Mouse (Mus musculus) kidney, postnatal 0 days (tissue): ENCODE results near the gene Dmwd. TPM values are rescaled to one million over a fixed set of nuclear protein-coding genes. Genes with fewer than 3 reads are reported as not detected.
A peak's percentile ranks its signal among the peaks of the same experiment; 100 is the strongest.

Experiments
- ATAC-seq: fragments of 200-750 bp; cut with Nextera tagmentation; replicated peaks from 2 replicates; pipeline ENCODE4 v1.8.0; 2017; ENCODE audit warnings: low read depth, moderate number of reproducible peaks, moderate TSS enrichment, moderate library complexity; ENCODE audit not compliant: low FRiP score
- DNase-seq: peaks from one replicate; pipeline ENCODE4 v3.0.0-alpha.2; 2016; ENCODE audit warnings: low spot score
- H3K27ac ChIP-seq: fragments of 300-500 bp; sonication (generic); 2 replicates; pipeline ENCODE4 v1.5.1; 2014; ENCODE audit warnings: mild to moderate bottlenecking
- H3K27me3 ChIP-seq: fragments of 300-500 bp; sonication (generic); 2 replicates; pipeline ENCODE4 v1.6.1; 2014; ENCODE audit warnings: low read length, mixed read lengths; ENCODE audit not compliant: insufficient read depth
- H3K36me3 ChIP-seq: fragments of 300-500 bp; sonication (generic); 2 replicates; pipeline ENCODE4 v1.6.1; 2014; ENCODE audit warnings: low read length, mixed read lengths; ENCODE audit not compliant: insufficient read depth
- H3K4me1 ChIP-seq: fragments of 300-500 bp; sonication (generic); replicated peaks from 2 replicates; pipeline ENCODE4 v1.6.1; 2014; ENCODE audit warnings: antibody characterized with exemption, low read length, mixed read lengths; ENCODE audit not compliant: insufficient read depth
- H3K4me2 ChIP-seq: fragments of 300-500 bp; sonication (generic); 2 replicates; pipeline ENCODE4 v1.6.1; 2014; ENCODE audit warnings: mild to moderate bottlenecking, low read length, moderate library complexity, mixed read lengths
- H3K4me3 ChIP-seq: fragments of 300-500 bp; sonication (generic); replicated peaks from 2 replicates; pipeline ENCODE4 v1.5.1; 2014; ENCODE audit warnings: low read depth, low read length
- H3K9ac ChIP-seq: fragments of 300-500 bp; sonication (generic); 2 replicates; pipeline ENCODE4 v1.6.1; 2014; ENCODE audit warnings: low read depth, low read length
- H3K9me3 ChIP-seq: fragments of 300-500 bp; sonication (generic); replicated peaks from 2 replicates; pipeline ENCODE4 v1.6.1; 2016; ENCODE audit warnings: low read length, inconsistent platforms, mixed read lengths
- CTCF ChIP-seq: IDR thresholded peaks from 2 replicates; pipeline ENCODE4 v1.5.1; 2016; ENCODE audit warnings: antibody characterized with exemption, low read depth, mild to moderate bottlenecking, moderate library complexity
- WGBS: fragments of 180-500 bp; shearing (Covaris S2); extraction: QIAGEN DNeasy Blood & Tissue Kit; methylation state at CpG from one replicate; pipeline ENCODE4 v1.1.7; 2014; 5-methylcytosine and 5-hydroxymethylcytosine counted together
- polyA plus RNA-seq: library from polyadenylated mRNA; unstranded; fragments of >200 nt; fragmentation: Nextera tagmentation; extraction: Ambion mirVana; gene quantifications from 2 replicates; pipeline ENCODE4 v1.2.1, GENCODE M21; 2015

Dmwd gene
- polyA plus RNA-seq, 1 experiment from 2014 or later = 16.9 TPM

GRCm38 (mm10) chr7:19091913-19092312 is 15.9 kb downstream of the Dmwd start:
- DNase-seq (no peak), ATAC-seq (no peak)
- Histone ChIP-seq H3K27ac (no peak overlapping the region), H3K36me3 (peaks cover 10% of the 10 kb centered on the region; the same call in 1 of the 2 replicates), H3K4me2 (peak overlapping the region; percentile 92), H3K9ac (peak overlapping the region; percentile 25; the same call in 1 of the 2 replicates), H3K27me3 (no peaks in the 10 kb centered on the region), H3K4me1 (peaks cover 20% of the 10 kb centered on the region), H3K4me3 (no peak overlapping the region), H3K9me3 (no peaks in the 10 kb centered on the region)
- WGBS = 48% methylated on average over 16 of the region's 17 CpGs
- no peak for TF ChIP-seq CTCF

DNA sequence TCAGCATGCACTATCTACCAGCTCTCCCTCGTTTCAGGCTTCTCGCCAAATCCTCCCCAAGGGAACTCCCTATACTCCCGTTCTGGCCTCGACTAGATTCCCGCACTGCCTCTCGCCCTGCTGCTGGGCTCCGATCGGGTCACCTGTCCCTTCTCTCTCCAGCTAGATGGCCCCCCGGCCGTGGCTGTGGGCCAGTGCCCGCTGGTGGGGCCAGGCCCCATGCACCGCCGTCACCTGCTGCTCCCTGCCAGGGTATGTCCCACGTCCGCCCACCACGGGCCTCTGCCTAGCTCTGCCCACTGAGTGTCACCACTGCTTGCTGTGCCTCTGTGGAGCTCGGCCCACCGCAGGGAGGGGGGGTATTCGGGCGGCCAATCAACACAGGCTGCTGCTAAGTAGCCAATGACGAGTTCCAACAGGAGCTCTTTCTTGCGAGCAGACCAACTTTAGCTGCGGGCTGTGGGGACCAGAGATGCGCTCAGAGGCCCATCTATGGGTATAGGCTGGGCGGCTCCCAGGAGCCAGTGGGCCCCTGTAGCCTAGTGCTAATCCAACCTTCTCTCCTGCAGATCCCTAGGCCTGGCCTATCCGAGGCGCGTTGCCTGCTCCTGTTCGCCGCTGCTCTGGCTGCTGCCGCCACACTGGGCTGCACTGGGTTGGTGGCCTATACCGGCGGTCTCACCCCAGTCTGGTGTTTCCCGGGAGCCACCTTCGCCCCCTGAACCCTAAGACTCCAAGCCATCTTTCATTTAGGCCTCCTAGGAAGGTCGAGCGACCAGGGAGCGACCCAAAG is 16.6 kb downstream of the Dmwd start:
- peak; percentile 52 for ATAC-seq
- H3K4me1 ChIP-seq = peaks cover 20% of the 10 kb centered on the region

GRCm38 (mm10) chr7:19093174-19093521 is 17.1 kb downstream of the Dmwd start:
- TF ChIP-seq CTCF = peak; percentile 87
- ATAC-seq = peak; percentile 56
- H3K27ac ChIP-seq = peak overlapping the region; percentile 55
- H3K9ac ChIP-seq = peak overlapping the region; percentile 25; the same call in 1 of the 2 replicates
- H3K36me3 ChIP-seq = peaks cover 6% of the 10 kb centered on the region; the same call in 1 of the 2 replicates
- peak; percentile 82 for DNase-seq
- H3K27me3 ChIP-seq = no peaks in the 10 kb centered on the region
- peak overlapping the region; percentile 76 for H3K4me3 ChIP-seq
- peaks cover 20% of the 10 kb centered on the region for H3K4me1 ChIP-seq
- peak overlapping the region; percentile 92 for H3K4me2 ChIP-seq
- H3K9me3 ChIP-seq = no peaks in the 10 kb centered on the region
- WGBS = 1% methylated on average over 12 of the region's 15 CpGs

More for the DNA sequence above, 16.6 kb downstream of the Dmwd start:
- DNase-seq = peak; percentile 79
- TF ChIP-seq CTCF = no peak
- H3K4me3 ChIP-seq = peak overlapping the region; percentile 76
- WGBS = 9% methylated on average over 38 of the region's 38 CpGs
- H3K27ac ChIP-seq = peak overlapping the region; percentile 38
- no peaks in the 10 kb centered on the region for H3K9me3 ChIP-seq
- H3K36me3 ChIP-seq = peaks cover 10% of the 10 kb centered on the region; the same call in 1 of the 2 replicates
- peak overlapping the region; percentile 25 for H3K9ac ChIP-seq
- H3K27me3 ChIP-seq = no peaks in the 10 kb centered on the region
- peak overlapping the region; percentile 92 for H3K4me2 ChIP-seq

- under 1% methylated on average over 45 of the region's 45 CpGs for WGBS
- TF ChIP-seq CTCF = no peak
- no peaks in the 10 kb centered on the region for H3K9me3 ChIP-seq
- H3K36me3 ChIP-seq = 0 out of 2 replicates have a peak, but pooled peaks cover 4% of the 10 kb centered on the region
- peak; percentile 80 for ATAC-seq
- H3K4me3 ChIP-seq = peak overlapping the region; percentile 76
- peak overlapping the region; percentile 96 for H3K27ac ChIP-seq
- peaks cover 20% of the 10 kb centered on the region for H3K4me1 ChIP-seq
- H3K9ac ChIP-seq = peak overlapping the region; percentile 86
- H3K27me3 ChIP-seq = no peaks in the 10 kb centered on the region
- H3K4me2 ChIP-seq = peak overlapping the region; percentile 92
- peak; percentile 99 for DNase-seq
These were observed 17.7 kb downstream of the Dmwd start for GRCm38 (mm10) chr7:19093537-19094385.

DNA sequence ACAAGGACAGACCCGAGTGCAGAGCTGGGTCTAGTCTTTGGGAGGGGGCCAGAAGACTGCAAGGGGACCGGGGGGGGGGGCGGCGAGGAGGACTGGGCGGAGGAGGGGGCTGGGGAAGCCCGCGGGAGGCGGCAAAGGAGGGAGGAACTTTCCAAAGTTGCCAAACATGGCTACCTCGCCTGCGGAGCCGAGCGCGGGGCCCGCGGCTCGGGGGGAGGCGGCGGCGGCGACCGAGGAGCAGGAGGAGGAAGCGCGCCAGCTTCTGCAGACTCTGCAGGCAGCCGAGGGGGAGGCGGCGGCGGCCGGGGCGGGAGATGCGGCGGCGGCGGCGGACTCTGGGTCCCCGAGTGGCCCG is 18.4 kb downstream of the Dmwd start, which contains the start of gene Six5:
Six5 (plus strand) TSS at position 124 of the 355 bp plus-strand sequence.
- Histone ChIP-seq H3K27me3 (no peaks in the 10 kb centered on the region), H3K27ac (peak within 1 kb of the TSS; percentile 96), H3K4me2 (peak within 1 kb of the TSS; percentile 92), H3K36me3 (0 out of 2 replicates have a peak, but pooled peaks cover 4% of the 10 kb centered on the region), H3K9me3 (no peaks in the 10 kb centered on the region), H3K4me1 (peaks cover 20% of the 10 kb centered on the region), H3K4me3 (peak within 1 kb of the TSS; percentile 76), H3K9ac (peak within 1 kb of the TSS; percentile 86)
- DNase-seq (no peak), ATAC-seq (no peak)
- WGBS = 0% methylated on average over 29 of the region's 36 CpGs
- TF ChIP-seq CTCF = no peak
